Mouse (Mus musculus): Measurements from ENCODE around the gene Dnah12.
"Not testable (repeated sequence)": the region's sequence is repeated elsewhere in the genome, so short reads cannot be mapped to it uniquely, and the experiment has no call there.

Gene Dnah12

DNA sequence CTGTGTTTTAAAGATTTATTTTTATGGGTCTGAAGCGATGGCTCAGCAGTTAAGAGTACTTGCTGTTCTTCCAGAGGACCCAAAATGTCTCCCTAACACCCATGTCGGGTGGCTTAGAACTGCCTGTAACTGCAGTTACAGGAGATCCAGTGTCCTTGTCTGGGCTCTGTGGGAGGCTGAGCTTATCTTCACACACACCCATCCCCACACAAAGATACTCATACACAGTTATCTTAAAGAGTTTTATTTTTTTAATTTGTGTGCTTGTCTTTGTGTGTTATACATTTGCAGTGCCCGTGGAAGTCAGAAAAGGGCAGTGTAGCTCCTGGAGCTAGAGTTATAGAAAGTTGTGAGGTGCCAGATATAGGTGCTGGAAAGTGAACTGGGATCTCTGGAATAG lies 197.7 kb downstream of the Dnah12 start:
- DNase-seq: no peak

DNA sequence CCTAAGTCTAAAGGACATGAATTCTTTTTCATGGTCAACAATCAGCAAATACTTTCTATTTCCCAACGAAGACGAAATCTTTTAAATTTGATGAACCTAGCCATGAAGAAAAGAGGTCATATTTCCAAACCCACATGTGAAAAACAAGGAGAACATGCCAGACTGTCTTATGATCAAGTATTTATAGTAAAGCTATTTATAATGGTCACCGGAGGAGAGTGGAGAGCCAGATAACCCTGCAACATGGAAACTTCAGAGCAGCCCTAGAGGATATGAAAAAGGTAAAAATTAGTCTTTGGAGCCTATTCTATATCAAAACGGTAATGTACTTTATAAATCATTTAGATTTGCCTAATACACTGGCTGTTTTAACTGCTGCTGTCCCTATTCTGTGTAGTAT lies 201.3 kb downstream of the Dnah12 start, which contains the start of gene Asb14:
TSS of gene Asb14 (plus strand) at position 166 of the 400 bp plus-strand sequence.
- no peak for DNase-seq

DNA sequence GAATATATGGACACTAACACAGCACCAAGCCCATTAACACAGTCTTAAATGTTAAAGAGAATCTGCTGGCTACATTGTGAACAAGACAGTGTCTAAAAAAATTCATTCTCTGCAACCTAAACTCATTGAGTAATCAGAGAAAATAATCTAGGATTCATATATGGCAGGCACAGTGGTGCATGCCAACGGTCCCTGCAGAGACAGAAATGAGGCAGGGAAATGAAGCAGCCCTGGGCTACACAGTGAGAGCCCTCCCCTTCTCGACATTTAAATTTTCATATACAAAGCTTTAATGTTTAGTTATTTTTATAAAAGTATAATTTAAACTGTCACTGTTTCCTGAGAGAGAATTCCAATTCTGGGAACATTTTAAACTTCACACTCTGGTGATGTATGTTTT lies 206.4 kb downstream of the Dnah12 start:
- no peak for DNase-seq

DNA sequence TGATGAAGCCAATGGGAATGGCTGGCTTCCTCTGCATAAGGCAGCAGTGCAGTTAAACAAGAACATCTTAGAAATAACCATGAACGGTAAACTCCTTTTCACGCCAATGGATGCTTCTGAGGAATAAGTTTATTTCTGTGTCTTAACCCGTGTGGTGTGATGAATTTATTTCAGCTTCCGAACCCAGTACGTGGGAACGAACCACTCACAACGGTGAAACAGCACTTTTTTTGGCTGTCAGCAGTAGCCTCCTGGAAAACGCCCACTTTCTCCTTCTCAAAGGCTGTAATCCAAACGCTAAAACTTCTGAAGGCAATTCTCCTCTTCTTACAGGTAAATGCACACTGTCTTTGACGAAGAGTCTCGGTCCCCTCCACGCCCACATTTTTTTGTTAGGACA lies 207.8 kb downstream of the Dnah12 start:
- no peak for DNase-seq

DNA sequence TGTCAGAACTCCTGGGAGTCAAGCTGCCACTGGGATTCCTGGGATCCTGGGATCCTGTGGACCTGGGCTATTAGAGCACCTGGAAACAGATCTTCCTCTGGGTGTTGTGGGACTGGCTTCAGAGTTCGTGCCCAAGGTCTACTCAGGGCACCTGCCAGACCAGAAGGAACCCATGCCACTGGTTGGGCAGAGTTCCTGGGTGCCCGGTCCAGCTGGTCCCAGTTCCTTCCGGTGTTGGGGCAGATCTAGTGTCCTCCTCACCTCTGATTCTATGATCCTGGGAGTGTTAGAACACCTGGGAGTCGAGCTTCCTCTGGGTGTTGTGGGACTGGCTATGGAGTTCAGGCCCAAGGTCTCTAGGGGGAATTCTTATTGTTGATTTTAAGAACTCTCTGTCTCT lies 214.3 kb downstream of the Dnah12 start:
- DNase-seq: no peak

DNA sequence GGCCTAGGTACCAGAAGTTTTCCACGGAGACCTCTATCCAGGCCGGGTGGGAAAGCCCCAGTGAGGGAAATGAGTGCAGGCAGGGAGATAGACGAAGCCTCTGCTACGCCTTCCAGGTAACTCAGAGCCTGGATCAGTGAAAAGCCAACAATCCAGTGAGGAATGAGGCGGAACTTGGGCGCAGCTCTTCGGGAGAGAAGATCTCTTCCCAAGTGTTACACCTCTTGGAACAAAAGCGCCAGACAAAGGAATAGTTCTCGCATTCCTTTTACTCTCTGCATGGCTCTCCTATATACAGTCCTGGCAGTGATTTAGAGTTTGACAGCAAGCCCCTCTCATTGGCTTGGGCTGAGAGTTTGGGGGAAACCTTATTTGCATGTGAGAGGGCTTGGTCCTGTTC lies 217.4 kb downstream of the Dnah12 start:
- DNase-seq: not testable (repeated sequence)

DNA sequence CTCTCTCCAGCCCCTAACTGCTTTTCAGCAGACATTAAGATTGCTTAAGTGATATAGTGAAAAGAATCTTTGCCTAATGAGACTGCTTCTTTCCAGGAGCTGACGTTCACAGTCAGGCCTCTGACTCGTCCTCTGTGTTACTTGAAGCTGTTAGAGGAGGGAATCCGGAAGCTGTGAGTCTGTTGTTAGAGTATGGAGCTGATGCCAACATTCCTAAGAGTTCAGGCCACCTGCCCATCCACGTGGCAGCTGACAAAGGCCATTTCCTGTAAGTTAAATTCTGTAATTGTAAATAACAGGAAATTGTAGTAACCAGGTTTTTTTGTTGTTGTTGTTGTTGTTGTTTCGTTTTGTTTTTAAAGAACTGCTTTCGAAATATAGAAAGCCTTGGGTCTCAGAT lies 218.1 kb downstream of the Dnah12 start:
- DNase-seq: peak; percentile 56

DNA sequence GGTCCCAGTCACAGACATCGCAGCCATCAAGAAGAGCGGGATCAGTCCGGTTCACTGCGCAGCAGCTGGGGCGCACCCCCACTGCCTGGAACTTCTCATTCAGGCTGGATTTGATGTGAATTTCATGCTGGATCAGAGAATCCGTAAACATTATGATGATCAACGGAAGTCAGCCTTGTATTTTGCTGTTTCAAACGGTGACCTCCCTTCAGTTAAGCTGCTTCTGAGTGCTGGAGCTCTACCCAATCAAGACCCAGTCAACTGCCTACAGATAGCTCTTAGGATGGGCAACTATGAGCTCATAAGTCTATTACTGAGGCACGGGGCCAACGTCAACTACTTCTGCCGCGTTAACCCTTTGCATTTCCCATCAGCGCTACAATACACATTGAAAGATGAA lies 218.8 kb downstream of the Dnah12 start:
- DNase-seq: no peak

DNA sequence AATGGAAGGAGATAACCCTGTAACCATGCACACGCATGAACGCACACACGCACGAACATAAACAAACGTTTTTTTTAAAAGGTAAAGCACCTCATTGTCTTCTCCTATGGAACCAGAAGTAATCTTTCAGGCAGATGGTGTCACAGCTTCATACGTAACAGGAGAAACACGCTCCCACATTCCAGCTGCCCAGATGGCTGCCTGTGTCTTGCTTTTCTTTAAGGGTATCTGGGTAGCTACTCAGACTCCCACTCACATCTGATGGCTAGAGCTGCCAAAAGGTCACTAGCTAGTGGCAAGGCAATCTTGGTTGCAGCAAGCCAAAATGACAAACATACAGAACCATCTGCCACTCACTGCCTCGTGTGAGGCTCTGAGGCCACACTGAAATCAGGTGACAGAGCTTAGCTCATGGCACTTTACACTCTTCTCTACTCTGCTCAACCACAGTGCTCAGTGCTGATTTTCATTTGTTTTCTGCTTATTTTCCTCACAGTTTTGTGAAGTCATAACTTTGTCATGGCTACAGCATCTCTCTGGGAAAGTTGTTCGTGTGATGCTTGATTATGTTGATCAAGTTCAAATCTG lies 220.7 kb downstream of the Dnah12 start:
- no peak for DNase-seq

DNA sequence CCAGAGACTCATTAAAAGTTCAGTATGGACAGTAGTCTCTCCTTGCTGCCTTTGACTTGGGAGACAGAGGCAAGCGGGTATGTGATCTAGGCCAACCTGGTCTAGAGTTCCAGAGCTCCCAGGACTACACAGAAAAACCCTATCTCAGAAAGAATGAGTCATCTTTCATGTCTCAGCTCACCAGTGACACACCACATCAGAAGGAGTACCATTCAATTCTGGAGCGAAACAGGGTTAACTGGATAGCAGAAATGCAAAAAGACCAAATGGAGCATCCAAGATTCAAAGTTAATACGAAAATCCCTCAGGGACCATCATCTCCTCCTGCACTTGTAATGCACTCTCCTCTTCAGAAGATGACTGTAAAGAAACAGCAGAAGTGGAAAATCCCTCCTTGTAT lies 226.2 kb downstream of the Dnah12 start:
- DNase-seq: no peak

DNA sequence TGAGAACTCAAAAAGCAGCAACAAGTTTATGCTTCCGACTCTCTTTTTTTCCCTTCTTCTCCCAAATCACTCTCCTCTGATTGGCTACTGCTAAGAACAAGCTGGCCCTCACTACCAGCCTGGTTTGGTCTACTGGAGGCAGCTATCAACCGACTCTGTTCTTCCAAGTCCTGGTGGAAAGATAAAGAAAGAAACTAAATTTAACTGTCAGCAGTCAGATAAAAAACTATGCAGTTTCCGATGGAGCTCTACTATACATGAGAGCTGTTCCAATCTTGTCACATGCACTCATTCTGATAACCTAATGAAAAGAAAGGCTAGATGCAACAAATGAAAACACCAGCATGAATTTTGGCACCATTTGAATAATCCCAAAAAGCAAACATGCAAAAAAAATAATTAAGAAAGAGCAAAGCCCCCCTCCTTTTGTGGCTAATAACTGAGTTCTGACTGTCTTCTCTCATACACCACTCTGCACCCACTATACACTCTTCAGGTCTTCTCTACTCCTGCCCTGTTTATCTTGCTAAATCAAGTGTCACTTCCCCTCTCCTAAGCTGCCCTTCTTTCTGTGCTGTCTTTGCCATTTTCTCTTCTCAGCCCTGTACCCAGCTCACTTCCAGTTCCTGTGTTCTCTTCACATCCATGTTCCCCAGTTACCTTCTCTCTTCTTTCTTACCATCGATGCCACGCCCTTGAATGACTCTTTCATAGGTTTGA lies 230.8 kb downstream of the Dnah12 start:
- DNase-seq: no peak

DNA sequence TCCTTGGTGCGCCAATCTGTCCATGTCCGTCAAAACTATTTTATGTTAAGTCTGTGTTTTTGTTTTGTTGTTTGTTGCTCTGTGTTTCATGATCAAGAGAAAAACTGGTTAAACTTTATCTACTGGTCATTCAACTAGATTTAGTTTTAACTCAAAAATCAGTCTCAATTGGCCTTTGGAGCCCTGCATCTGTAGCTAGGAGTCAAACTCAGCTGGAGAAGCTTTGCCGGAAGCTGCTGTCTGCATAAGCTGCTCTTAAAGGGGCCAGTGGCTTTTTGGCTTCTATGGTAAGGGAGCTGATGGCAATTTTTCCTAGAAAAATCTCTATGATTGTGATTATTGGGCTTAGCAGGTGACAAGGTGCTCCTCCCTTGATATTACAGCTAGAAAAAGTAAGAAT lies 241.8 kb downstream of the Dnah12 start:
- peak; percentile 55 for DNase-seq

DNA sequence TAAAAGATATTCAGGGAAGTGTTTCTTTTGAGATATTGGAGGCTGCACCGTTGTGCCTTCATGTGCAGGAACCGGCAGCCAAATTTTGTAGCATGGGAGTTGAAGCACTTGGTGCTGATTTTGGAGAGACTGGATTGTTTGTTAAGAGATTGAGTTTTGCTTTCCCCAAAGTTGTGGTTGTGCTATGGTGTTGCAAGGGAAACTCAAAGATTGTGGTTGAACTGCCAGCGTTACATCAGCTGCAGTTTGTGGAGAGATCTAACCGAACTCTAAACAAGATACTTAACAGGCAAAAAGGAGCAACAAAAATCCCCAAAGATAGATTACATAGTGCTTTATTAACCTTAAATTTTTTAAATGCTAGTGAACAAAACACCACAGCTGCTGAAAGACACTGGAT lies 242.5 kb downstream of the Dnah12 start:
- DNase-seq: no peak
